Mouse (Mus musculus) embryo, embryonic 11.5 days (tissue): ENCODE data around the gene Gm28308.

ENCODE experiments used
- DNase-seq: peaks from one replicate; pipeline ENCODE4 v3.0.0-alpha.2; 2012; ENCODE audit warnings: low read depth, low spot score

Gm28308 gene

GRCm38 (mm10) chr6:52232568-52232965, 19.4 kb upstream of the Gm28308 start:
- DNase-seq: no peak

DNA sequence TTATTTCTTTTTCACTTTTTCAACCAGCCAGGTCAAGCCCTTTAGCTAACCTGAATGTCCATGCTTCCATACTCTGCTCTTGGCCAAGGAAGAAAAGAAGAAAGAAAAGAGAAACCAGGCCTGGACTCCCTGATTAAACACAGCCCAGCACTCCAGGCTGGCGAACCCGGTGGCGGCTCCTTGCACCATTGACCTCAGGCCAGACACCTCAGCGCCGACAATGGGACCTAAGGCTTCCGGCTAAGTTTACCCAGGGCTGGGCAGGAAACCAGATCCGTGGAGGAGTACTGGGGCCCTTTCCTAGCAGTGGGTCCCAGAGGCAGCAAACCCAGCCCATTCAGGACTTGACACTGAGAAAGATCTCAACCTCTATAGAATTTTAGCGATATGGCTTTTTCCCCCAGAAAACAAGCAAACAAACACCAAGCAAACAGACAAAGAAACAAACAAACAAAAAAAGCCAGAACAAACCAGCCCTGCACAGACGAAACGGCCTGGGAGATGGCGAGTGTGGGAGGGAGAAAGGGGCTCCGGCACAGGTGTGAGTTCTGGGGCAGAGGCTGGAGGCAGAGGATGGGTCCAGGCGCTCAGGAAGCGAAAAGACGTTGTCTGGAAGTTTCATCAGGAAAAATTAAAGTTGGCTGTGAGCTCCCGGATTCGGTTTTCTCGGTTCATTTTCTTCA, 18.9 kb upstream of the Gm28308 start:
- DNase-seq: no peak

DNA sequence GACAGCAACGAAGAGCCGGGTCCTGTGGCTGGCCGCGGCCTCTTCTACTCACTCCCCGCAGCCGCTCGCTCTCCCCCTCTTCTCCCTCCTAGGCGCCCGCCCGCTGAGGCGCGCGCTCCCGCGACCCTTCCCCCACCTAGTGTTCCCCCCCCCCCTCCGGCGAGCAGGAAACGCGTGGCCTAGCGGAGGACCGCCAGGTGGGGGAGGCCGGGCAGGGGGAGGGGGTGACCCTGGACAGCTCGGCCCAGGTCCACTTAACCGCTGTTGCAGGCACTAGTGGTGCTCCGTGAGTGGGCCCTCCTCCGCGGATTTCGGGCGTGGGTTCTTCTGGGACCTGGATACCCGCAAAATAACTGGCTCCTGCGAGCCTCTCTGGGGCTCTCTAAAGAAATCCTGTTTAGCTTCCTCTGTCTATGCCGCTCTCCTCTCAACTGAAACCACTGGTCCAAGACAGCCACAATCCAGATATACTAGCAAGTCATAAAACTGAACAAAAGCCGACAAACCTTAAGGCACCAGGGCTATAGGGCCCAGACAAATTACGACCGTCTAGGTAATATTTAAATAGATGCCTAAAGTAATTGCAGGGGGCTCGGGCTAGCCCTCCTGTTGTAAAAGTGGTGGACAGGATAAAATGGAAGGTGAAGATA, 17.5 kb upstream of the Gm28308 start, which contains the start of gene Hoxa9:
Hoxa9 (minus strand) TSS at position 574 of the 650 bp plus-strand sequence.
- no peak for DNase-seq

- DNase-seq: no peak
These were observed 16.6 kb upstream of the Gm28308 start for GRCm38 (mm10) chr6:52229558-52230416.

- no peak for DNase-seq
These were observed 15.6 kb upstream of the Gm28308 start for GRCm38 (mm10) chr6:52228475-52229465.

DNA sequence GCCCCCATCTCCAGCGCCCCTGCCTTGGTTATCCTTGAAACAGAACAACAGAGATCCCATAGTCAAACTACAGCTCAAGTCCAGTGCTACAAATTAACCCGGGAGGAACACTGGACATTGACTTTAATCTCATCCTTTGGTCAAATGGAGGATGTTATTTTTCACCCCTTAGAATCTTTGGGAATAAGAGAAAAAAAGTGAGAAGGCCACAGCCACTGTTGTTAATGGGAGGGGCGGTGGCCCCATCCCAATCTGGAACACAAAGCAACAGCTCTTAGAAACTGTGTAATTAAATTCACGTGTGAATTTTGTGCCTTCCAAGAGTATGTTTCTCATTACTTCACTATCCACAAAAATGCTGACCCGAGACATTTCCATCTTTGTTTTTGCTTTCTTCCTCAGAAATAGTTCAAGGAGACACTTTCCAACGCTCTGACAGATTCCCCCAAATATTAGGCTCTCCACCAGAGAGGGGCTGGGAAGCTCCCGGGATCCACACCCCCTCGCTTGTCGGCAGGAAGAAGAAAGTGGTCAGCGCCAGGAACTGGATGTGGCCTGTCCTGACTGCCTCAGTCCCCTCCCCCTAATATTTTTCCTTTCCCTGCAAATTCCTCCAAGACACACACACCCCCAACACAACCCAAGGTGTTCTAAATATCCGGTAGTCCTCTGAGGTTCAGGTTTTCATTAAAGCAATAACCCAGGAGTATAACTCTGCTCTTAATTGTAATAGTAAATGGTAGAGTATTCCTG, 14.5 kb upstream of the Gm28308 start:
- no peak for DNase-seq

GRCm38 (mm10) chr6:52226569-52227257, 13.6 kb upstream of the Gm28308 start:
- DNase-seq: no peak

- no peak for DNase-seq
These were observed 12.8 kb upstream of the Gm28308 start for GRCm38 (mm10) chr6:52225612-52226568.

DNA sequence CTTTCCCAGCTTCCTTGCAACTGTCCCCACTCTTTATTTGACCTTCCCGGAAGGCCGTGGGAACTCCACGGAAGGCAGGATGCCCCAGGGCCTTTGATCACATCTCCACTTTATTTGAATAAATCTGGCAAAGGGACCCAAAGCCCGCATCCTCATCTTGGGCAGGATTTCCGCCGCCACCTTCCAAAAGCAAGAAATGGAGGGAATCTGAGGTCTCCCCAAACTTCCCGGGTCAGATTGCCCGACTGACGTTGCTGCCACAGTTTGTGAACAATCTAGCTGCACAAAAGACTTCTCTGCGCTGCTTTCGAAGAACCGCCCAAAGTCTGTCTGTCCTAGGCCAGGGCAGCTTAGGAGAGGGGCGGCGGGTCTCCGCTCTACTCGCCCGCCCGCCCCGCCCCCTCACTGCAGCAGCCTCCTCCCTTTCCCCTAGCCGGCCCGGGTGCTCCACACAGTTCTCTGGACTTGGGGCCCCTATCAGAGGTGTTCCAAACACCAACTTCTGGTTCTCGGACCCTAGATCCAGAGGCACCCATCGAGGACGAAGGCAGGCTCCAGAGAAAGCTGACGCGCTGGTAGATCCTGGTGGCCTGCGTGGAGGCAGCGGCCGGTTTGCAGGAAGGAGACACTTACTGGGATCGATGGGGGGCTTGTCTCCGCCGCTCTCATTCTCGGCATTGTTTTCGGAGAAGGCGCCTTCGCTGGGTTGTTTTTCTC, 11.9 kb upstream of the Gm28308 start:
- no peak for DNase-seq

DNA sequence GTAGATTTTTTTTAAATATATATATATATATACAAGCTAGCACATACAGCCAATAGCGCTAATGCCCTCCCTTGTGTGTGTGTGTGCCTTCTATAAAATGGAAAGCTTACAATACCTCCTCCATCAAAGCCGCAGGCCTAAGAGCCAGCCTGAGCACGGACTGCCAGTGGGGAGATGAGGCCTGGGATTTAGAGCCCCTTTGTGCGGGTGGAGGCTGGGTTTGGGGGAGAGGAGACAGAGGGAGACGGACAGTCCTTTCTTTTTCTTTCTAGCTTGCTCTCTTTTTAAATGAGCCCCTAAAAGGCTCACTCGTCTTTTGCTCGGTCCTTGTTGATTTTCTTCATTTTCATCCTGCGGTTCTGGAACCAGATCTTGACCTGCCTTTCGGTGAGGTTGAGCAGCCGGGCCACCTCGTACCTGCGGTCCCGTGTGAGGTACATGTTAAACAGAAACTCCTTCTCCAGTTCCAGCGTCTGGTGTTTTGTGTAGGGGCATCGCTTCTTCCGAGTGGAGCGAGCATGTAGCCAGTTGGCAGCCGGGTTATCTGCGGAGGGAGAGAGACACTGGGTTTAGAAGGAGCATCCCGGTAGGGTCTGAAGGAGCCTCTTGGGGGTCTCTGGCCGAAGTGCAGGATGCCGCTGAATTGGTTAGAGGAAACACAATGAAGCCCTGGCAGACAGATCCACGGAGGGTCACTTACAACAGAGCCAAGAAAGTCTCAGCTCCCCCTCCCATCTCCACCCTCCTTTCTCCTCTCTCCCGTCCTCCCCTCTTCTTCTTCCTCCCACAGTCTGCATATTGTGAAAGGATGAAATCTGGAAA, 11.0 kb upstream of the Gm28308 start:
- DNase-seq: no peak

DNA sequence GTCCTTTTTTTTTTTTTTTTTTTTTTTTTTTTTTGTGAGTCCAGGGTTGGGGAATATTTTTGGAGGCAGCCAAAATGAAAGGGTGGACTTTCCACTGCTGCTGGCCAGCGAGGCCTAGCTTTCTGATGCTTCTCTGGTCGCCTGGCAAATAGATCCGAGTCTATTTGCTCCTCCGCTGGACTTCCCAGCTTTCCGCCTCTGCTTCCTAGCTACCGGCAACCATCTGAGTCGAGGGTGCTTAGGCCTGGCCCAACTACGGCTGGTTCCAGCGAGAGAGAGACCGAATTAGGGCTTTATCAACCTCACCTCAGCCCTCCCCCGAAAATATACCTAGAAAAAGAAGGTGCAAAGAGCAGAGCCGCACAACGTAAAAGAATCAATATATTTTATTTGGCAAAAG, 9.6 kb upstream of the Gm28308 start:
- no peak for DNase-seq

- DNase-seq: no peak
These were observed 9.0 kb upstream of the Gm28308 start for GRCm38 (mm10) chr6:52221993-52222685.

GRCm38 (mm10) chr6:52221337-52221992, 8.3 kb upstream of the Gm28308 start, which contains the start of gene Hoxa7:
Gene Hoxa7 (minus strand): TSS chr6:52221854.
- peak; percentile 93 for DNase-seq

DNA sequence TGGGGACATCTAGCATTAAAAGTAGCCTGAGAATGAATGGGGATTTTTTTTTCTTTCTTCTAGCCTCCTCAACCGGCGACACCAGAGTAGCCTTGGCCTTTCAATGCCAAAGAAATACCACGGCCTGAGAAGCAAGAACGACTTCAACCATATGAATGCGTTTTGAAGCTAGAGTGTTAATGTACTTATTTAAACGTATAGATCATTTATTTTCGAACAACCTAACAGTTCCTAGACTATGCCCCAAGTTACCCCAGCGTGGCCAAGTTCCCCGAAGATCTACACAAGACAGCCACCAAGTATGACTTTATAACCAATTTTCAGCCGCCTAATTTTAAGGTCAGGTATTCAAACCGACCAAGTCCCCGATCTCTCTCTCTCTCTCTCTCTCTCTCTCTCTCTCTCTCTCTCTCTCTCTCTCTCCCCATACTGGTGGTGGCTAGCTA, 7.7 kb upstream of the Gm28308 start:
- no peak for DNase-seq

GRCm38 (mm10) chr6:52220003-52220864, 7.1 kb upstream of the Gm28308 start:
- DNase-seq: no peak
